Mouse (Mus musculus): ENCODE results near the gene Akap13.
"Not testable (repeated sequence)": the region's sequence is repeated elsewhere in the genome, so short reads cannot be mapped to it uniquely, and the experiment has no call there.

GRCm38 (mm10) chr7:75767080-75767769 is 311.9 kb downstream of the Akap13 start:
- TF ChIP-seq CTCF (IDR thresholded peaks at IDR 0.05; ENCODE audit: borderline replicate concordance, insufficient read depth, low read depth, low read length); POLR2A (IDR thresholded peaks at IDR 0.05; ENCODE audit: borderline replicate concordance, insufficient read depth, low read length): not testable (repeated sequence)

All from cerebellum, adult 2 months (tissue).